Mouse (Mus musculus) spleen, adult 18-20 months (tissue): ENCODE results near the gene B4galnt1.

Source experiments
- DNase-seq, 2 experiments: peaks; one replicate each; pipeline ENCODE4 v3.0.0; 2022; ENCODE audit warnings: mixed read lengths in 2 of 2

B4galnt1 gene

GRCm38 (mm10) chr10:127171631-127172200 is 6.7 kb downstream of the B4galnt1 start:
- no peak for DNase-seq

GRCm38 (mm10) chr10:127173148-127174065 is 8.4 kb downstream of the B4galnt1 start:
- no peak for DNase-seq

- DNase-seq, result no peak
These were observed 9.1 kb downstream of the B4galnt1 start for GRCm38 (mm10) chr10:127174170-127174569.

GRCm38 (mm10) chr10:127176228-127176627 is 11.2 kb downstream of the B4galnt1 start:
- no peak for DNase-seq

- no peak for DNase-seq
These were observed 11.7 kb downstream of the B4galnt1 start for GRCm38 (mm10) chr10:127176756-127177155.

GRCm38 (mm10) chr10:127177235-127177634 is 12.2 kb downstream of the B4galnt1 start:
- no peak for DNase-seq

GRCm38 (mm10) chr10:127177719-127178118 is 12.7 kb downstream of the B4galnt1 start:
- no peak for DNase-seq

GRCm38 (mm10) chr10:127178286-127179027 is 13.4 kb downstream of the B4galnt1 start:
- no peak for DNase-seq

- no peak for DNase-seq
These were observed 15.1 kb downstream of the B4galnt1 start, which contains the start of gene Slc26a10 for GRCm38 (mm10) chr10:127179871-127180694. TSS of gene Slc26a10 (minus strand) at chr10:127180645.

- no peak for DNase-seq
These were observed 15.6 kb downstream of the B4galnt1 start for GRCm38 (mm10) chr10:127180695-127181047.

GRCm38 (mm10) chr10:127181566-127181965 is 16.5 kb downstream of the B4galnt1 start:
- DNase-seq, result no peak

- DNase-seq, result no peak
These were observed 17.6 kb downstream of the B4galnt1 start for GRCm38 (mm10) chr10:127182624-127183023.

- no peak for DNase-seq
These were observed 18.7 kb downstream of the B4galnt1 start for GRCm38 (mm10) chr10:127183759-127184158.

- no peak for DNase-seq
These were observed 20.1 kb downstream of the B4galnt1 start for GRCm38 (mm10) chr10:127185101-127185500.

GRCm38 (mm10) chr10:127185506-127185905 is 20.5 kb downstream of the B4galnt1 start:
- DNase-seq, result no peak

- DNase-seq, result no peak
These were observed 21.4 kb downstream of the B4galnt1 start for GRCm38 (mm10) chr10:127186451-127186850.

- no peak for DNase-seq
These were observed 22.5 kb downstream of the B4galnt1 start for GRCm38 (mm10) chr10:127187371-127188078.

- no peak for DNase-seq
These were observed 23.0 kb downstream of the B4galnt1 start for GRCm38 (mm10) chr10:127188079-127188453.

- no peak for DNase-seq
These were observed 23.6 kb downstream of the B4galnt1 start for GRCm38 (mm10) chr10:127188465-127189115.

- no peak for DNase-seq
These were observed 24.2 kb downstream of the B4galnt1 start for GRCm38 (mm10) chr10:127189116-127189650.
